Mouse (Mus musculus) WW6 (cell line): Measurements from ENCODE around the gene Telo2.
"Not testable (repeated sequence)": the region's sequence is repeated elsewhere in the genome, so short reads cannot be mapped to it uniquely, and the experiment has no call there.

ENCODE experiments used
- DNase-seq: peaks from one replicate; pipeline ENCODE4 v3.0.0-alpha.2; 2013; ENCODE audit warnings: low read depth, low spot score

Gene Telo2

GRCm38 (mm10) chr17:25115664-25116432 is at the start of gene Telo2:
TSS of gene Telo2 (minus strand) at chr17:25115967.
- DNase-seq, result peak; percentile 74

GRCm38 (mm10) chr17:25164770-25165169 is 49.0 kb upstream of the Telo2 start:
- no peak for DNase-seq

GRCm38 (mm10) chr17:25163387-25163786 is 47.6 kb upstream of the Telo2 start:
- no peak for DNase-seq

GRCm38 (mm10) chr17:25162161-25162560 is 46.4 kb upstream of the Telo2 start, which contains the start of gene Ccdc154:
TSS of gene Ccdc154 (plus strand) at chr17:25162461.
- DNase-seq, result no peak

- no peak for DNase-seq
These were observed 24.2 kb upstream of the Telo2 start for GRCm38 (mm10) chr17:25139960-25140359.

GRCm38 (mm10) chr17:25138803-25139202 is 23.0 kb upstream of the Telo2 start:
- no peak for DNase-seq

- DNase-seq, result no peak
These were observed 19.9 kb upstream of the Telo2 start for GRCm38 (mm10) chr17:25135622-25136021.

- DNase-seq, result peak; percentile 68
These were observed 17.5 kb upstream of the Telo2 start, which contains the start of gene Clcn7 for GRCm38 (mm10) chr17:25133275-25133698. TSS of gene Clcn7 (plus strand) at chr17:25133391.

- DNase-seq, result no peak
These were observed 14.3 kb upstream of the Telo2 start for GRCm38 (mm10) chr17:25130060-25130459.

- DNase-seq, result no peak
These were observed 11.9 kb upstream of the Telo2 start for GRCm38 (mm10) chr17:25127681-25128080.

GRCm38 (mm10) chr17:25127079-25127478 is 11.3 kb upstream of the Telo2 start:
- no peak for DNase-seq

- DNase-seq, result not testable (repeated sequence)
These were observed 9.8 kb upstream of the Telo2 start for GRCm38 (mm10) chr17:25125442-25126060.

GRCm38 (mm10) chr17:25123979-25124378 is 8.2 kb upstream of the Telo2 start:
- DNase-seq, result no peak

- DNase-seq, result no peak
These were observed 4.6 kb upstream of the Telo2 start, which contains the start of gene Ptx4 for GRCm38 (mm10) chr17:25120406-25120805. TSS of gene Ptx4 (plus strand) at chr17:25120760.

GRCm38 (mm10) chr17:25117263-25117662 is 1.5 kb upstream of the Telo2 start:
- no peak for DNase-seq

- no peak for DNase-seq
These were observed 690 bp downstream of the Telo2 start for GRCm38 (mm10) chr17:25114908-25115645.

GRCm38 (mm10) chr17:25112423-25112810 is 3.4 kb downstream of the Telo2 start:
- DNase-seq, result no peak

GRCm38 (mm10) chr17:25111739-25112422 is 3.9 kb downstream of the Telo2 start:
- DNase-seq, result no peak

GRCm38 (mm10) chr17:25111220-25111619 is 4.5 kb downstream of the Telo2 start:
- DNase-seq, result no peak

GRCm38 (mm10) chr17:25110590-25110989 is 5.2 kb downstream of the Telo2 start:
- no peak for DNase-seq

- no peak for DNase-seq
These were observed 6.2 kb downstream of the Telo2 start for GRCm38 (mm10) chr17:25109578-25109977.

- DNase-seq, result no peak
These were observed 8.0 kb downstream of the Telo2 start for GRCm38 (mm10) chr17:25107786-25108185.
